In the genomic region with DNA sequence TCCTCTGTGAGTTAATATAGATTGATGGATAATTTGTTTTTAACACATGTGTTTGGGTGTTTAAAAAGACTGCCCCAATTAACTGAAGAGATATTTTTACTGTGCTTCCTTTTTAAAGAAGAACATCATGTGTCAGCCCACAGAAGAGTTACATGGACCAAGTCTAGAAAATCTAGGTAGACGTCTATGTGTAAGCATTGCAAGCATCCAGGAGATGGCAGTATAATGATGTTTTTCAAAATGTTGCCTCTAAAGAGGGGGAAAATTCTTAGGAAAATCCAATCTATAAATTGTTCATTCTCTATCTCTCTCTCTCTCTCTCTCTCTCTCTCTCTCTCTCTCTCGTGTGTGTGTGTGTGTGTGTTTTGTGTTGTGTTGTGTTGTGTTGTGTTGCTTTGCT, we compare ENCODE assay signal across 10 mouse cellular contexts. TPM values are rescaled to one million over a fixed set of nuclear protein-coding genes. Genes with fewer than 3 reads are reported as not detected.
DNase-seq lines count a peak whose midpoint lies in the region; ATAC-seq and TF ChIP-seq lines count a peak whose summit lies in the region.
"Had no signal": no experiment of that assay in that cellular context is flagged by ENCODE, and none has a peak within 500 bp of the region (broad histone marks: within the 10 kb centered on the region; RNA-seq: fewer than 3 reads in every experiment).

No protein-coding gene starts in this region.

- intact Hi-C loops in heart, postnatal 10 days (cut with DNase I): loop anchor here (1.0 to 5.0 kb wide), 3 partner anchors 21 to 1121 kb away; no protein-coding TSS in a partner anchor
- intact Hi-C loops in heart, postnatal 36 days (cut with DNase I): loop anchor here (5.0 kb wide), 1 partner anchor 1121 kb away; no protein-coding TSS in a partner anchor
- intact Hi-C loops in left cerebral cortex, postnatal 36 days (cut with DNase I): no loop called here

- H3K9me3 ChIP-seq in embryonic facial prominence, embryonic 14.5 days (ENCODE audit: control insufficient read depth, low read length): no peaks in the 10 kb centered on the region
- H3K9me3 ChIP-seq in stomach, postnatal 0 days (ENCODE audit: control insufficient read depth, low read length): no peaks in the 10 kb centered on the region
- H3K9me3 ChIP-seq: embryonic facial prominence, embryonic 15.5 days; heart, embryonic 15.5 days had no signal

- peaks cover 6% of the 10 kb centered on the region; the same call in 1 of the 2 replicates for H3K4me1 ChIP-seq in embryonic facial prominence, embryonic 14.5 days (ENCODE audit: control insufficient read depth, insufficient read depth, low read length)
- no peaks in the 10 kb centered on the region for H3K4me1 ChIP-seq in stomach, postnatal 0 days (replicated peaks; ENCODE audit: control insufficient read depth, insufficient read depth)
- H3K4me1 ChIP-seq: embryonic facial prominence, embryonic 15.5 days; heart, embryonic 15.5 days had no signal

- no peak for ATAC-seq in embryonic facial prominence, embryonic 14.5 days (ENCODE audit: low read depth)
- no peak for ATAC-seq in stomach, postnatal 0 days (ENCODE audit: low FRiP score, low TSS enrichment)

- no peak overlapping the region for H3K4me3 ChIP-seq in embryonic facial prominence, embryonic 14.5 days (ENCODE audit: low read depth, low read length)
- H3K4me3 ChIP-seq in stomach, postnatal 0 days (ENCODE audit: low read depth, low read length): no peak overlapping the region
- H3K4me3 ChIP-seq: embryonic facial prominence, embryonic 15.5 days; heart, embryonic 15.5 days had no signal

- H3K27me3 ChIP-seq in embryonic facial prominence, embryonic 14.5 days (replicated peaks; ENCODE audit: control insufficient read depth, insufficient read depth, low read length): no peaks in the 10 kb centered on the region
- H3K27me3 ChIP-seq in stomach, postnatal 0 days (ENCODE audit: control insufficient read depth, insufficient read depth, low read length): no peaks in the 10 kb centered on the region
- H3K27me3 ChIP-seq: embryonic facial prominence, embryonic 15.5 days; heart, embryonic 15.5 days had no signal

- no peak overlapping the region for H3K27ac ChIP-seq in embryonic facial prominence, embryonic 14.5 days (replicated peaks; ENCODE audit: low read depth, low read length)
- H3K27ac ChIP-seq in stomach, postnatal 0 days (replicated peaks): no peak overlapping the region
- H3K27ac ChIP-seq: embryonic facial prominence, embryonic 15.5 days; heart, embryonic 15.5 days had no signal

- H3K9ac ChIP-seq in embryonic facial prominence, embryonic 14.5 days (ENCODE audit: low read depth, low read length): no peak overlapping the region
- H3K9ac ChIP-seq in stomach, postnatal 0 days (ENCODE audit: low read length): no peak overlapping the region
- H3K9ac ChIP-seq: embryonic facial prominence, embryonic 15.5 days; heart, embryonic 15.5 days had no signal

- peak; percentile 25 to 38 for DNase-seq in heart, postnatal 10 days
- no peak for DNase-seq in heart, postnatal 36 days
- DNase-seq in thymus, postnatal 0 days (ENCODE audit: low spot score): peak; percentile 9
- no peak for DNase-seq in thymus, postnatal 4 days
- DNase-seq in embryonic facial prominence, embryonic 14.5 days (ENCODE audit: low spot score): peak; percentile 35
- no peak for DNase-seq in stomach, postnatal 0 days (ENCODE audit: low spot score)
- DNase-seq in left cerebral cortex, postnatal 36 days (ENCODE audit: low spot score in 2 of 2): no peak
- no peak for DNase-seq in right cerebral cortex, adult 2 months (ENCODE audit: low spot score in 2 of 2)

- H3K36me3 ChIP-seq in embryonic facial prominence, embryonic 14.5 days (ENCODE audit: control insufficient read depth, insufficient read depth, low read length): no peaks in the 10 kb centered on the region
- no peaks in the 10 kb centered on the region for H3K36me3 ChIP-seq in stomach, postnatal 0 days (ENCODE audit: control insufficient read depth, insufficient read depth, low read length)
- H3K36me3 ChIP-seq: embryonic facial prominence, embryonic 15.5 days; heart, embryonic 15.5 days had no signal

- peak; percentile 74 for TF ChIP-seq CTCF in stomach, postnatal 0 days (IDR thresholded peaks at IDR 0.05; ENCODE audit: low read depth)

- no peak for TF ChIP-seq EP300 in stomach, postnatal 0 days (optimal IDR thresholded peaks at IDR 0.05)

- 11% methylated on average over 2 of the region's 2 CpGs for WGBS in embryonic facial prominence, embryonic 14.5 days
- WGBS in stomach, postnatal 0 days: 10% methylated on average over 2 of the region's 2 CpGs

- no peak overlapping the region for H3K4me2 ChIP-seq in embryonic facial prominence, embryonic 14.5 days (ENCODE audit: low read depth, low read length)
- no peak overlapping the region for H3K4me2 ChIP-seq in stomach, postnatal 0 days (replicated peaks; ENCODE audit: low read depth)
- H3K4me2 ChIP-seq: embryonic facial prominence, embryonic 15.5 days; heart, embryonic 15.5 days had no signal

RNA-seq across cellular contexts. Expression of gene Card6, which starts 22.2 kb away (rescaled TPM):
- total RNA-seq in heart, postnatal 10 days (2021): 1 to 10 TPM; 5.6 to 6.7 TPM
- 1 to 10 TPM; 7.3 to 7.4 TPM for total RNA-seq in heart, postnatal 36 days (2021)
- 1.0 and 1.3 TPM in 2 replicates for polyA plus RNA-seq in thymus, postnatal 0 days (2015; fragmentation: Nextera tagmentation; extraction: Ambion mirVana)
- polyA plus RNA-seq in embryonic facial prominence, embryonic 14.5 days (2014; fragmentation: Nextera tagmentation; extraction: Ambion mirVana): 1.9 and 2.1 TPM in 2 replicates
- 1.4 and 1.8 TPM in 2 replicates for polyA plus RNA-seq in stomach, postnatal 0 days (2015; fragmentation: Nextera tagmentation; extraction: Ambion mirVana)
- 1 to 10 TPM; 1.4 to 1.5 TPM for total RNA-seq in left cerebral cortex, postnatal 36 days (2021)

RNA-seq across cellular contexts. Expression of gene C7, which starts 22.6 kb away (rescaled TPM):
- total RNA-seq in heart, postnatal 10 days (2021): under 1 TPM; 0.19 to 0.27 TPM
- 1 to 10 TPM; 1.6 to 5.7 TPM for total RNA-seq in heart, postnatal 36 days (2021)
- polyA plus RNA-seq in thymus, postnatal 0 days (2015; fragmentation: Nextera tagmentation; extraction: Ambion mirVana): not detected in 2 replicates
- polyA plus RNA-seq in embryonic facial prominence, embryonic 14.5 days (2014; fragmentation: Nextera tagmentation; extraction: Ambion mirVana): 0.17 and 0.22 TPM in 2 replicates
- 0.04 and 0.06 TPM in 2 replicates for polyA plus RNA-seq in stomach, postnatal 0 days (2015; fragmentation: Nextera tagmentation; extraction: Ambion mirVana)
- total RNA-seq in left cerebral cortex, postnatal 36 days (2021): 1 to 10 TPM in 1 of 2 experiments, under 1 TPM in 1; 0.86 to 1.2 TPM
- polyA plus RNA-seq: embryonic facial prominence, embryonic 15.5 days had no signal

RNA-seq across cellular contexts. Expression of gene Rpl37, which starts 30.3 kb away (rescaled TPM):
- total RNA-seq in heart, postnatal 10 days (2021): 100 to 1,000 TPM; 233 to 262 TPM
- total RNA-seq in heart, postnatal 36 days (2021): 100 to 1,000 TPM; 191 to 205 TPM
- polyA plus RNA-seq in thymus, postnatal 0 days (2015; fragmentation: Nextera tagmentation; extraction: Ambion mirVana): 833 and 884 TPM in 2 replicates
- polyA plus RNA-seq in embryonic facial prominence, embryonic 14.5 days (2014; fragmentation: Nextera tagmentation; extraction: Ambion mirVana): 794 and 907 TPM in 2 replicates
- polyA plus RNA-seq in stomach, postnatal 0 days (2015; fragmentation: Nextera tagmentation; extraction: Ambion mirVana): 661 and 725 TPM in 2 replicates
- total RNA-seq in left cerebral cortex, postnatal 36 days (2021): 100 to 1,000 TPM; 257 to 266 TPM

RNA-seq across cellular contexts. Expression of gene Prkaa1, which starts 57.5 kb away (rescaled TPM):
- 10 to 100 TPM; 16.9 to 18.4 TPM for total RNA-seq in heart, postnatal 10 days (2021)
- total RNA-seq in heart, postnatal 36 days (2021): 10 to 100 TPM; 12.9 to 16.2 TPM
- polyA plus RNA-seq in thymus, postnatal 0 days (2015; fragmentation: Nextera tagmentation; extraction: Ambion mirVana): 11.5 and 12.5 TPM in 2 replicates
- 20.2 and 20.7 TPM in 2 replicates for polyA plus RNA-seq in embryonic facial prominence, embryonic 14.5 days (2014; fragmentation: Nextera tagmentation; extraction: Ambion mirVana)
- polyA plus RNA-seq in stomach, postnatal 0 days (2015; fragmentation: Nextera tagmentation; extraction: Ambion mirVana): 13.7 and 13.9 TPM in 2 replicates
- total RNA-seq in left cerebral cortex, postnatal 36 days (2021): 10 to 100 TPM; 18.9 to 20.5 TPM

Comparison
In these comparisons a context has a peak if more than half of its experiments do, and no peak if none do; other contexts are left out.
1. DNase-seq: peak in heart, postnatal 10 days (2 of 2), thymus, postnatal 0 days (single experiment) and embryonic facial prominence, embryonic 14.5 days (single experiment); none in heart, postnatal 36 days (0 of 2), thymus, postnatal 4 days (single experiment), stomach, postnatal 0 days (single experiment), left cerebral cortex, postnatal 36 days (0 of 2) and right cerebral cortex, adult 2 months (0 of 2).